Mouse (Mus musculus) erythroblast, embryonic 14.5 days (primary cell): ENCODE data around the gene Wdr41. TPM values are rescaled to one million over a fixed set of nuclear protein-coding genes. Genes with fewer than 3 reads are reported as not detected.

Experiments
- H3K27me3 ChIP-seq: 2 replicates; pipeline ENCODE4 v1.6.1; 2012; ENCODE audit warnings: inconsistent platforms; ENCODE audit not compliant: control insufficient read depth
- H3K36me3 ChIP-seq: 2 replicates; pipeline ENCODE4 v1.6.1; 2012; ENCODE audit warnings: mild to moderate bottlenecking, inconsistent platforms; ENCODE audit not compliant: control insufficient read depth
- H3K4me1 ChIP-seq: 2 replicates; pipeline ENCODE4 v1.6.1; 2012; ENCODE audit warnings: inconsistent platforms; ENCODE audit not compliant: control insufficient read depth
- H3K4me3 ChIP-seq: replicated peaks from 2 replicates; pipeline ENCODE3; 2012; ENCODE audit warnings: moderate library complexity, mild to moderate bottlenecking, inconsistent platforms
- H3K9me3 ChIP-seq: 2 replicates; pipeline ENCODE4 v1.6.1; 2012; ENCODE audit warnings: low read length, inconsistent platforms, mixed read lengths; ENCODE audit not compliant: control insufficient read depth
- GATA1 ChIP-seq: IDR thresholded peaks from 2 replicates; pipeline ENCODE4 v1.6.1; 2012; ENCODE audit warnings: low read length, inconsistent platforms, mixed read lengths
- TAL1 ChIP-seq: IDR thresholded peaks from 3 replicates; pipeline ENCODE4 v1.6.1; 2012; ENCODE audit warnings: low read length, inconsistent platforms, mixed read lengths
- polyA plus RNA-seq: library from polyadenylated mRNA; stranded (reverse); fragments of >175 nt; gene quantifications from 2 replicates; pipeline ENCODE4 v1.2.3, GENCODE M21; 2012

Gene Wdr41
- polyA plus RNA-seq, 1 experiment, result 0.07 TPM

- no peak overlapping the region for H3K4me3 ChIP-seq
- no peaks in the 10 kb centered on the region for H3K27me3 ChIP-seq
- H3K9me3 ChIP-seq, result peaks cover 8% of the 10 kb centered on the region
- no peak for TF ChIP-seq TAL1
- no peaks in the 10 kb centered on the region for H3K4me1 ChIP-seq
- H3K36me3 ChIP-seq, result no peaks in the 10 kb centered on the region; the same call in 1 of the 2 replicates
Measured at GRCm38 (mm10) chr13:95032127-95032831, 56.1 kb downstream of the Wdr41 start.

GRCm38 (mm10) chr13:95032973-95033372 is 56.8 kb downstream of the Wdr41 start:
- Histone ChIP-seq H3K9me3 (peaks cover 7% of the 10 kb centered on the region), H3K4me3 (no peak overlapping the region), H3K36me3 (no peaks in the 10 kb centered on the region; the same call in 1 of the 2 replicates), H3K27me3 (no peaks in the 10 kb centered on the region), H3K4me1 (no peaks in the 10 kb centered on the region)
- TF ChIP-seq TAL1 (no peak), GATA1 (no peak)

- Histone ChIP-seq H3K9me3 (no peaks in the 10 kb centered on the region), H3K4me3 (no peak overlapping the region)
- TF ChIP-seq GATA1, result no peak
- TF ChIP-seq TAL1, result no peak
Measured at GRCm38 (mm10) chr13:95034094-95034493, 58.0 kb downstream of the Wdr41 start.

GRCm38 (mm10) chr13:95034715-95035114 is 58.6 kb downstream of the Wdr41 start:
- Histone ChIP-seq H3K36me3 (no peaks in the 10 kb centered on the region), H3K9me3 (no peaks in the 10 kb centered on the region), H3K4me1 (no peaks in the 10 kb centered on the region), H3K27me3 (no peaks in the 10 kb centered on the region), H3K4me3 (no peak overlapping the region)
- TF ChIP-seq TAL1, result no peak

More at GRCm38 (mm10) chr13:95034094-95034493, 58.0 kb downstream of the Wdr41 start:
- H3K4me1 ChIP-seq, result no peaks in the 10 kb centered on the region
- H3K36me3 ChIP-seq, result no peaks in the 10 kb centered on the region
- no peaks in the 10 kb centered on the region for H3K27me3 ChIP-seq

- no peak for TF ChIP-seq TAL1
- TF ChIP-seq GATA1, result no peak
- H3K27me3 ChIP-seq, result no peaks in the 10 kb centered on the region
Measured at GRCm38 (mm10) chr13:95038200-95038599, 62.1 kb downstream of the Wdr41 start.

DNA sequence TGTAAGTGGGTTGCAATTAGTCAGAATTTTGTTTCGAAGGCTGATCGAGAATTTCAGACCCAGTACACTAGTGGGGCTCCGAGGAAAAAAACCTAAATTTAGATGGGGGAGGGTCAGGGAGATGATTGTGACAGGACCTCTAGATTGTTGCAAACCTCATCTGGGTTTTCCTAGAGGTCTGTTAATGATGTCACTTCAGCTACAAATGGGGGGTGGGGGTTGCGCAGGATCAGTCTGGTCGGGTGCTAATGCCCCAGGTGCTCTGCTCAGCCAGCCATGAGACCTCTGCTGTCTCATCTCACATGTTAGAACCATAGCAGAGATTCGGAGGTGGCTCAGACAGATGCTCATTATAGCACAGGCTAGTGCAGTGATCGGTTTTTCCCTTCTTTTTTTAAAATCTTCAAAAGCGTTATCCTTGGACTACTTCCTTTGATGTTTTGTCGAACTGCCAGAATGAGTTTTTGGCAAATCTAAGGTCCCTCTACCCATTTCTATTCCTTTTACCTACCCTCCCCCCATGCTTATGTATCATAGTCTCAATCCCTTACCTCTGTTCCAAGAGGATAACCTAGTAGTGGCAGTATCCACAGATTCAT is 64.1 kb downstream of the Wdr41 start:
- no peaks in the 10 kb centered on the region for H3K36me3 ChIP-seq
- H3K4me3 ChIP-seq, result no peak overlapping the region
- H3K27me3 ChIP-seq, result no peaks in the 10 kb centered on the region
- TF ChIP-seq GATA1 (no peak), TAL1 (no peak)
- no peaks in the 10 kb centered on the region for H3K4me1 ChIP-seq
- H3K9me3 ChIP-seq, result no peaks in the 10 kb centered on the region

More at GRCm38 (mm10) chr13:95038200-95038599, 62.1 kb downstream of the Wdr41 start:
- no peaks in the 10 kb centered on the region for H3K4me1 ChIP-seq
- H3K9me3 ChIP-seq, result no peaks in the 10 kb centered on the region
- H3K36me3 ChIP-seq, result no peaks in the 10 kb centered on the region
- no peak overlapping the region for H3K4me3 ChIP-seq

- TF ChIP-seq GATA1, result no peak
- no peak for TF ChIP-seq TAL1
Measured at GRCm38 (mm10) chr13:95044108-95044507, 68.0 kb downstream of the Wdr41 start.

DNA sequence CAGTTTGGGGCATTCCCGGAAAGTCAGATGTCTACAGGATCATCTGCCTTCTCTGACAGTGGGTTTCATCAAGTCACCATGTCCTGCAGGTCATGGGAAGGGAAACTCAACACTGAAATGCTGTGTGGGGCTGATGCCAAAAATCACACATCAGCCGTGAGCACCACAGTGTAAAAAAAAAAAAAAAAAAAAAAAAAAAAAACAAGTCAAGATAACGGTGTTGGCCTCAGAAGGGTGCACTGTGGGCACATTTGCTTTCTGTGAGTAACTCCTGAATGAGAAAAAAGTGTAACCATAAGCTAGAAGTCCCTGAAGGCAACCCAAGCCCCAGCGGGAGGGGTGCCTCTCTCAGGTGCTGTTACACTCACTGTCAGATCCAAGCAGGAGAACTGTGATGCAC is 74.3 kb downstream of the Wdr41 start:
- no peaks in the 10 kb centered on the region for H3K27me3 ChIP-seq
- TF ChIP-seq GATA1, result no peak
- TF ChIP-seq TAL1, result no peak
- H3K4me3 ChIP-seq, result no peak overlapping the region
- no peaks in the 10 kb centered on the region for H3K9me3 ChIP-seq
- H3K36me3 ChIP-seq, result no peaks in the 10 kb centered on the region
- no peaks in the 10 kb centered on the region for H3K4me1 ChIP-seq

More at GRCm38 (mm10) chr13:95044108-95044507, 68.0 kb downstream of the Wdr41 start:
- Histone ChIP-seq H3K9me3 (no peaks in the 10 kb centered on the region), H3K27me3 (no peaks in the 10 kb centered on the region), H3K4me3 (no peak overlapping the region), H3K36me3 (no peaks in the 10 kb centered on the region), H3K4me1 (no peaks in the 10 kb centered on the region)

- no peaks in the 10 kb centered on the region for H3K9me3 ChIP-seq
- H3K4me1 ChIP-seq, result no peaks in the 10 kb centered on the region
- no peaks in the 10 kb centered on the region for H3K36me3 ChIP-seq
- TF ChIP-seq GATA1 (no peak), TAL1 (no peak)
- H3K4me3 ChIP-seq, result no peak overlapping the region
- no peaks in the 10 kb centered on the region for H3K27me3 ChIP-seq
Measured at GRCm38 (mm10) chr13:95052421-95052820, 76.3 kb downstream of the Wdr41 start.
